Mouse (Mus musculus) telencephalon, adult 2 months (tissue): ENCODE data around the gene Plac8.

Source experiments
- DNase-seq: peaks from one replicate; pipeline ENCODE4 v3.0.0-alpha.2; 2011; ENCODE audit warnings: low read depth, low spot score

Plac8 gene

DNA sequence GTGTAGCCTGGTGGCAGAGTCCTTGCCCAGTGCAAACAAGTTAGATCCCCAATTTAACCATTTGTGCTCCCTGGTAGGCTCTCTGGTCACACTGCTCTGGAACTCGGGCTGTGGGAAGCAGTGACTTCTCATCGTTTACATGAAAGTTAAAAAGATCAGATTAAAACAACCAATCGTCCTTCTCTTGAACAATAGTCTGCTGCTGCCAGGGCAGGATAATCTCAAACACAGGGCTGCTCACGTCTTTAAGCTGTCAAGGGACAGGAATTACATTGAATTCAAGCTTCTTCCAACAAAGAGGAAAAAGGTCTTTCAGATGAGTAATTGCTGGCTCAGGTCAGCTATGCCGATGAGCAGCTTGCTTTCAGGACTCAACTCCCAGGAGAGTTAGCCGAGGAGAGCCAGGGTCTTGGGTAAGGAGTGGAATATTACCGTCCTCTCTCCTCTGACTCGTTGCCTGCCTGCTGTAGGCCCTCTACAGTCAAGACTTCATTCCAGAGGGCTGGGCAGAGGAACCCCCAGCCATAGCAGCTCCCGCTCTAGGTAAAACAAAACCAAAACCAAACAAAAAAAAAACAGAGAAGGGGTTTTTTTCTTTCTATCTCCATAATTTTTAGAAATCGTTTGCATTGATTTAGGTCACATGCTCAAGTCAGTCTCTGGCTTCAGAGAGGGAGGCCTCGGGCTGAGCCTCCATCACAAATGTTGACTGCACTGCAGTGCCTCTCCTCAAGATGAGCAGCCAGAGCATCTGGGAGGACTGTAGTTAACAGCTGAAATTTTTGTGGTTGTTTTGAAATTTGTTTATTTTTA is 9.8 kb upstream of the Plac8 start:
- DNase-seq: no peak

DNA sequence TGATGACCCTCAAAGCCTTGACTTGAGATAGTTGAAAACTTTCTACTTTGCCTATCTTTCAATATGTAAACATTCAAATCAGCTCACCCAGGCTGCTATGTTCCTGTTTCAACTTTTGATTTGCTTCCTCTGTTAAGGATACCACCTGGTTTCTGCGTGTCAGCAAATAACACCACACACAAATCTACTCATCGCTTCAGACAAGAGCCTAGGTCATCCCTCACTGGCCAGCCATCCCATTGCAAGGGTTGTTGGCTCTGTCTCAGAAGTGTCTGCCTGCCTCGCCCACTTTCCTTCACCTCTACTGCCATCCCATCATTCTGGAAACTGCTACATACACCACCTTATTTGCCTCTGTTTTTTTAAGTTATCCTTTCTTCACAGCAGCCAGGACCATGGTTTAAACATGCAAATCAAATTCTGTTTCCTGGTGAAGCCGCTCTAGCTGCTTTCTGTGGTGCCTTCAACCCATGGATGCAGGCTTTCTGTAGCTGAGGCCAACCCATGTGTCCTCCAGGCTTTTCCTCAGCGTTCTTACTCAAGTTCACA is 6.9 kb upstream of the Plac8 start:
- no peak for DNase-seq

DNA sequence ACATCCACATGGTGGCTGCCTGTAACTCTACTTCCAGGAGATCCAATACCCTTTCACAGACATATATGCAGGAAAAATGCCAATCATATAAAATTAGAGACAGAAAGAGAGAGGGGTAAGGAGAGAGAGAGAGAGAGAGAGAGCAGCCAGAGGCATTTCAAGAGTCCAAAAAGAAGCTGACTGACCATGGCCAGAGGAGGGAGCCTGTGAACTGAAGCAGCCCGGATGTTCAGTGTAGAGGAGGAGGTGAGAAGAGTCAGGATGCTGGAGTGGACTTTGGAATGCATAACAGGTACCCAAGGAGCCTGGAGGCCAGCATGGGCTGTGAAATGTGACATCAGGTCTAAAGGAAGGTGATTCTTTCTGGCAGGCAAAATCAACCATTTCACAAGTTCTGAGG is 2.7 kb upstream of the Plac8 start:
- no peak for DNase-seq

DNA sequence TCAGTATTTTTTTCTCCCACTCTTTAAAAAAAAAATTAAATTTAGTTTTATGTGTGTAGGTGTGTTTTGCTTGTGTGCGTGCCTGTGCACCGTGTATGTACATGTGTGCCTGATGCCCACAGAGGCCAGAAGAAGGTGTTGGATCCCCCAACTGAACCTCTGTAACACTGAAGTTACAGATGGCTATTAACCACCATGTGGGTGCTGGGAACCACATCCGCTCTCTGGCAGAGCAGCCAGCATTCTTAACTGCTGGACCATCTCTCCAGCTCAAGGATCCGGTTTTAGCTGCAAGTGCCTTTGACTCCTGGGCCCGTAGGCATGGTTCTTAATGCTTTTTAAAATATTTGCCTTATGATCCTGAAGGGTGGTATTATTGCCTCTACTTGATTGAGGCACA is 1.2 kb upstream of the Plac8 start:
- no peak for DNase-seq

DNA sequence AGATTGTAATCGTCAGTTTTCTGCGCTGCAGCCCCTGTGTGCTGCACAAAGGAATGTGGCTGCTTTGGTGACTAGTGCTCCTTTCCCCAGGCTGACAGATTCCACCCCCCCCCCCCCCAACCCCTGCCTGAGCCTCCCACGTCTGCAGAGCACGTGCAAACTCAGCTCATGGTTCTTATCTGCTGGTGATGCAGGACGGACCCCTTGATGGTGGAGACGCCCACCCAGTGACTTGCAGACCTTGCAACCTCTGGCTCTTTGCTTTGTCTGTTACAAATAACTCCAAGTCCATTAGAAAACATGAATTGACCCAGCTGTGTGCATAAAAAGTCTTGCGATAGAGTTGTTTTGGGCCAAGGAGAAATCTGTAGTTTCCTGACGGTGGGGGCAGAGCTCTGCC is 1.3 kb downstream of the Plac8 start:
- no peak for DNase-seq

DNA sequence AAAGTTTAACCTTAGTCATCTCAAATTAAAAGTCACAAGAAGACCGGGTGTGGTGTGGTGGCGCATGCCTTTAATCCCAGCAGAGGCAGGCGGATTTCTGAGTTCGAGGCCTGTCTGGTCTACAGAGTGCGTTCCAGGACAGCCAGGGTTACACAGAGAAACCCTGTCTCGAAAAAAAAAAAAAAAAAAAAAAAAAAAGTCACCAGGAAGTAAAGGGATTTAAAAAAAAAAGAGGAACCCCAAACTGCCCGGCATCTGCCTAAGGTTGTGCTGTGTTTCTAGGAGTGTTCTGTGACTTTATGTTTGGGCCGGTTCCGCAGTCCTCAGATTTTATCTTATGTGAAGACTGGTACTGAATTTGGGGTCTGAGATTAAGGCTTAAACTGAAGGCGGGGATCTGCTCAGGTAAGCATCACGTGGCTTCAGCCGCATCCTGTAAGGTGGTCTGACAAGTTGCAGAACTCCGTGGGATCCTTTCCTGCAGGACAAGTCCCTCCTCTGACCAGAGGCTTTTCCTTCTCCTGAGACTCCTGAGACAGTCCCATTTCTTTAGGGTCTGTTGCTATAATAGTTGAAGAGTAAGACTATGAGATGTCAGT is 1.9 kb downstream of the Plac8 start:
- DNase-seq: no peak

DNA sequence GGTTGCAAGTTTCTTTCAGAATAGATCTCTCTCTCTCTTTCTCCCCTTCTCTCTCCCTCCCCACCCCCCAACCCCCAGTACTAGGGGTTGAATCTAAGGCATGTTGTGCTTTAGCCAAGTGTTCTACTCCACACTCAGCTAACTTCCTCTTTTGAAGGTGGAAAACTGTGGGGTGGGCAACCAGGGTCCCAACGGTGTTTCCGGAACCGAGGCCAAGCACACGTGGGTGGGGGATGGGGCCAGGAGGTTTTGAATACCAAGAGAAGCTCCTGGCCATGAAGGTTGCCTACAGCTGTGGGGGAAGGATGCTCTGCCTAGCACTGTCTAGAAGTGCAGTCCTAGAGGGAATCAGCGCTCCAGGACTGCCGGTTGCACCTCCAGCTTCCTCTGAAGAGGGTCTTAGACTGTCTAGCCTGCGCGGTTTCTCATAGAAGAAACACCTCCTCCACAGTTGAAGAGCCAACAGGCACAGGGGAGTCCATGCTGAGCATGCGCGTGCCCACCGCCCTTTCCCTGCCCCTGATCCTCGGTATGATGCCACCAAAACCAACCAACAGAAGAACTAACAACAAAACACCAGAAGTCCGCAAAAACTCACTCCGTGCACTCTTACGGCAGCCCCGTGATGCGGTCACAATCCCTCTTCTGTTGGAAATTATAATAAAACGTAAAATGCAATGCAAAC is 2.7 kb downstream of the Plac8 start:
- no peak for DNase-seq

DNA sequence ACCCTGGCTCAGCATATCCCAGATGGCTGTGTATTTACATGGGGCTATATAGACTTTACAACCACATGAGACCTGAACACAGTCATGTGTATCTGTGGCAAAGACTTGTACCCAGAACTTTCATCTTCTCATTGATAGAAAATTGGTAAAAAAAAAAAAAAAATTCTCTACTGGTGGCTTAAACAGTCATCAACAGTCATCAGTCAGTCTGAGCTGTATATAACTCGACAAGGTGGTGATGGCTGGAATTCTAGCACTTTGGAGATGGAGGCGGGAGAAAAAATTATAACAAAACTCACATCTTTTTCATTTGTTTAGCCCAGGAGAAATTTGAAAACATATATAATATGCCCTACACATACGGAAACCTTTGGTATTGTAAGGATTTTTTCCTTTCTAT is 3.2 kb downstream of the Plac8 start:
- DNase-seq: no peak

DNA sequence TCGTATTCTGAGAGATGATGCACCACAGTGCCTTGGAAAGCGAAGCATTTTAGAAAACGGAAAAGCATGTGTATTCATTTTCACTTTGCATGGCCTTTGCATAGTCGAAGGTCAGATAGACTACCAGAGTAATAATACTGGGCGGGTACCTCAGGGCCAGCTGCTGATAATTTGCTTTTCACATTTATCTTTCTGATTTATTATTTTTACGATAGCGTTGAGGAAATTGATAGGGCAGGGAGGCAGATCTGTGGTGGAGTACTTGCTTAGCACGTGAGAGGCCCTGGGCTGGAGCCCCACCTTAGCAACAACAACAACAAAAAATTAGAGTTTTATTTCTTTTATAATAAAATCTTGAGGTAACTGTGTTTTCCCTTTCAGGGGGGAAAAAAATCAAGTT is 3.9 kb downstream of the Plac8 start:
- DNase-seq: no peak

DNA sequence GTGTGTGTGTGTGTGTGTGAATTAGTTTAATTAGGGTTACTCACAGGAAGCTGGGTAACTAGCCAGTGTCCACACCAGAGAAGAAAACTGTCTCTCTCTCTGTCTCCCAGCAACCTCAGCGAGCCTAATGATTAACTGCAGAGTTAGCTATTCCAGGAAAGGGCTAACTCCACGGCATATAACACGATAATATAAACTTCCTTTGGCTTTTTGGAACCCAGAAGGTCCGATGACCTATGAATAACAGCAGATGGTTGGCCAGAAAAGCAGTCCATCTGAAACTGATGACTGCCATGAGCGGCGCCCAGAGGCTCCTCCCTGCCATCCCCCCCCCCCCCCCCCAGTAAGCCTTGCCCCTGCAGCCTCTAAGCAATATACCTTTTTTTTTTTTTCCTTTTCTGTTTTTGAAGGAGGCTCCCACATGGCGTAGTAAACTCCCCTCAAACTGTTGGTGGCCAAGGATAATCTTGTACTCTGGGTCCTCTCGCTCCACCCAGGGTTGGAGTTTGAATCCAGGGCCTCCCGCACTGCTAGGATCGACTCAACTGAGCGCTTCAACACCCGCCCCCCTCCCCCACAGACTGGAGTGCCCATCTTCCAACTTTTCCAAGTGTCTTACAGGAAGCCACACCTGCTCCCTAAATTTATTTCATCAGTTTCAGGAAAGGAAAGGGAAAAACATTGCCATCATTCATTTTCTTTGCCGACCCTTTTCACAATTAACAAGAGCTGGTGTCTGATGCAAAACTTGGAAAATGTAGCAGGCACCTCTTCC is 4.6 kb downstream of the Plac8 start:
- no peak for DNase-seq

DNA sequence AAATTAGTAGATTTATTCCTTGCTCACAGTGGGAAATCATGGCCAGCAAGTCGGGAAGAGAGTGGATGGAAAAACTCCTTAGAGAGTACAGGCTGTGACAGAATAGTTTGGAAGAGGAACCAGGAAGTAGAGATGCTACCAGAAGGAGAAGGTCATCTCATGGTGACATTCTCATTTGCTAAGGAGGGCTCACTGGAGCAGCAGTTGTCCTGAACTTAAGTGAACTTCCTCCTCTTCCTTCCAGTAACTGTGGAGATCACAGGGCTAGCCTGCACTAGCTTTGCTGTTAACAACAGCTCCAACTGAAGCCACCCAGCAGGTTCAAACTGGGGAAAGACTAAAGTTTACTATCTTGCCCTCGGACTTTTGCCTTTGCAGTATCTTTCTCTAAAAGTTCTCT is 5.2 kb downstream of the Plac8 start:
- no peak for DNase-seq

DNA sequence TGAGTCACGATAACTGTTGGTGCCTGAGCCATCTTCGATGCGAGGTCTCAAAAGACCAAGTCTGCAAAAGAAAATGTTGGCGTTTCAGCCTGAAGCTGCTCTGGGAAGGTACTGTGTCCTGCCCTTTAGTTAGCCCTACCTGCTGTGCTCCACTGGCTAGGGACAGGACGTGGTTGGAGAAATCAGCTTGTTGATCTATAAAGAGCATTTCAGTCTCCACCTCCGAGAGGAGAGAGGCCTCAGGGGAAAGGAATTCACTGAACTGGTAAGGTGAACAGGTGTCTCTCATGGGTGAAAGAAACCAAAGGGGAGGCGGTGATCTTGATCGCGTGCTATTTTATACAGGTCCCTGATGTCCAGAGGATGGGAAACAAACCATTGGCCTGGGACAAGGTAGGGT is 9.3 kb downstream of the Plac8 start:
- DNase-seq: no peak

DNA sequence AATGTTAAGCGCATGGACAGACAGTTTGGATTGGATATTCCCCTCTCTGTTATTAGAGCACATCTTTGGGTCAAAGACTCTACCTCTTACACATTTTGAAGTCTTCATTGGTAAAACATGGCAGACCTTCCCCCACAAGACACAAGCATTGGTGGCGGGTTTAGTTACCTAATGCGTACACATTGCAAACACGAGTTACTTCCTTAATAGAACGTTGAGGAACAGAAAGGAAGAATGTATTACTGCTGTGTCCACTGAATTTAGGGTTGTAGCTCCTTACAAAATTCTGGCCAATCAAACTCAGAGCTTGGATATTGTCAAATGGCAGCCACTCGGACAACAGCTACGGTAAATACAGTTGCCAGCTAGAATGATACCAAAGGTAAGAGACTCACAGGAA is 12.7 kb downstream of the Plac8 start:
- DNase-seq: no peak

DNA sequence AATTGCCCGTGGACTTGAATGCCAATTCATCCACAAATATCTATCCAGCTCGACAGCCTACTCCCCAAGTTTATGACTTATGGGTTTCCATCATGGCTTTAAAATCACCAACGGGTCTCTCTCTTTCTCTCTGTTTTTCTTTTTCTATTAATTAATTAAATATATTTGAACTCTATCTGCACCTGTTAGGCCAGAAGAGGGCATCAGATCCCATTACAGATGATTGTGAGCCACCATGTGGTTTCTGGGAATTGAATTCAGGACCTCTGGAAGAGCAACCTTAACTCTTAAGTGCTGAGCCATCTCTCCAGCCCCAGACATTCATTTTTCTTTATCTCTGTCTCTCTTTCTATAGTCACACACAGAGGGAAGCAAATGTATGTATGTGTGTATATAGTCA is 13.3 kb downstream of the Plac8 start:
- no peak for DNase-seq

DNA sequence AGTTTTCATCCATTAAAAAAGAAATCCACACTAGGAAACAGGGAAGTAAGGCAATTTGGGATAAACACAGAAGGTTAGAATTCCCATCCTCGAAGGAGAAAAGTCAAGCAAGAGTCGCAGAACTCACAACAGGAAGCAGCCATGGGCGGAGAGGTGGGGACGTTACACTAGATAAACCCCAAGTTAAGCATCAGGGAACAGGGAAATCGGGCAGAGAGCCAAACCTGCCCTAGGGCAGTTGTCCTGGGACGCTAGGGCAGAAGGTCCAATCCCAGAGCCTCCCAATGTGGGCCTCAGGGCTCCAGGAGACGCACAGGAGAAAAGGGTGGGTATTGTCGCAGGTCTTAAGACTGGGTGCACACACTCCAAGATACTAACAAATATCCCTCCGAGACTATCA is 14.5 kb downstream of the Plac8 start:
- no peak for DNase-seq

DNA sequence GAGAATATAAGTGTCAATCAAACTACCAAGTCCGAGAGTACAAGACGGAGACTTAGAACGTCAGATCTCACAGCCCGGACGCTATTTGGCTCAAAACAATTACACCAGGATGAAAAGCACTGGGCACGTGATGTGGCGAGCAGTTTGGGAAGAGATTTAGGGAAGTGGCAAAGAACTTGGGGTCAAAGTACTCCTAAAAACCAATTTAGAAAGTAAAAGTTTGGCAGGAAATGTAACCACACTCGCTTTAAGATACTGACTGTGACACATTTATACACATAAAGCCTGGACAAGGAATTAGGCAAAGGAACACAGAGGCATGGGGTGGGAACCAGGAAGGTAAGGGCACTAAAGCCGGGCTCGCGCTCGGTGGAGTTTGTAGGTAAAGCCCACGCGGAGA is 15.0 kb downstream of the Plac8 start:
- DNase-seq: no peak

DNA sequence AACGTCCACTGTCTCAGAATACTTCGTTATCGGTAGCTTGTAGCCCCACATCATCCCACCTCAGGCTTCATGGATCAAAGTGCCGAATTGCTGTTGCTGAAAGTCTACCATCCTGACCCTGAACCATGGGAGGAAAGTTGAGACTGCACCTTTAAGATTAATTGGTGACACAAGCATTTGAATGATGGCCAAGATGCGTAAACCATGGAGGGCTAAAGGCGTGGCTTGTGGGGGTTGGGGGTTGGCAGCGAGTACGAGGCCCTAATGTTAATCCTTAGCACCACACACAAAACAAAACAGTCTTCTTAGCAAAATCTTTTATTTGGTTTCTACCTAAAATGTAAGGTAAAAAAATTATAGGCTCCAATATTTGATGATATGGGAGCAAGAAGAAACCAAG is 18.6 kb downstream of the Plac8 start:
- DNase-seq: no peak

DNA sequence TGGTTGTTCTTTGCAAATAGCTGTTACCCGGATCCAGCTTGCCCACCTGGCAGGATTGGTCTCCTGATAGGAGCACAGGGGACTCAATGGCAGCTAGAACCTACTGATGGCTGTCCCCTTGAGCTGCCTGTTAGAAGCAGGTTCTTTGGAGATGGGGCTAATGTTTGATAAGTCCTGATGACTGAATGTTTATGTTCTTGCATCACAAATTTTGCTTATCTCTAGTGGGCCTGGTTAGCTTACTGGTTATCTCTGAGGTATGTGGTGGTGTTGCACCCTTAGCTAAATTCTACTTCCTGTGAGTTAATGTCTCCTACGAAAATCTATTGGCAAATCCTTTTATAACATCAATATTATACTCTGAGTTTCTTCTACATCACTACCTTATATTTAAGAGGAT is 20.1 kb downstream of the Plac8 start:
- DNase-seq: no peak

DNA sequence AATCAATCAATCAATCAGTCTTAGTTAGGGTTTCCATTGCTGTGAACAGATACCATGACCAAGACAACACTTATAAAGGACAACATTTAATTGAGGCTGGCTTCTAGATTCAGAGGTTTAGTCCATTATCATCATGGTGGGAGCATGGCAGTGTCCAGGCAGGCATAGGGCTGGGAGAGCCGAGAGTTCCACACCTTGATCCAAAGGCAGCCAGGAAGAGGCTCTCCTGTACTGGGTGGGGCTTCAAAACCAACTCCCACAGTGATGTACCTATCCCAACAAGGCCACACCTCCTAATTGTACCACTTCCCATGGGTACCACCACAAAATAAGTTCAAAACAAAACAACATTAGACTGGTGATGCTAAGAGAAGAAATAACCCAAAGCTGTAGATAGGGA is 21.9 kb downstream of the Plac8 start:
- DNase-seq: no peak

DNA sequence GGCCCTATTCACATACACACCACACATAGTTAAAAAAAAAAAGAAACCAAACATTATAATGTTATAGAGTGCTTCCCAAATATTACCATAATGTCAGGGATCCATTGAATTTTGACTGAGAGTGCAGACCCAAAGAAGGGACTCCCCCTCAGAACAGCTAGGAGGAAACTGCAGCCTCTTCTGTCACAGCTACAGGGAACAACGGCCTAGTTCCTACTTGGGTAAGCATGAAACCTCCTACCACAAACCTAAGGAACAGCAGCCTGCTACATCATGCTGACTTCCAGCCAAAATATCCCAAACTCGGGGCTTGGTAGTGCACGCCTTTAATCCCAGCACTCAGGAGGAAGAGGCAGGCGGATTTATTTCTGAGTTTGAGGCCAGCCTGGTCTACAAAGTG is 22.7 kb downstream of the Plac8 start:
- DNase-seq: no peak

DNA sequence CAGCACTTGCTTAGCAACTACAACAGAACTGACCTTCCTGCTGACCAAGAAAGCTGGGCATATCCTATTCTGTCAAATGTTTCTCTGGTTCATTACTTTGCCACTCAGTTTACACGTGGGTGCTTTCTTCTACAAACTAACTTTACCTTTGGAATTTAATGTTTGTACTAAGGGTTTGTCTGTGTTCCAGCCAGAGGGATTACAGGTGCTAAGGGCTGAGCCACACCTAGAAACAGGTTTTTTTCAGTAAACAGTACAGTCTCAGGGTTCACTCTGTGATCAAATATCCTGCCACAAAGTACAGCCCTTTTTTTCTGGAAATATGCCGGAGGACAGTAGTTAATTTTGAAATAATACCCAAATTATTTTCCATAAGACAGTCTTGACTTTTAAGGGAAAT is 23.8 kb downstream of the Plac8 start:
- DNase-seq: no peak
